16 mouse cellular contexts compared by ENCODE assay signal in the genomic region with DNA sequence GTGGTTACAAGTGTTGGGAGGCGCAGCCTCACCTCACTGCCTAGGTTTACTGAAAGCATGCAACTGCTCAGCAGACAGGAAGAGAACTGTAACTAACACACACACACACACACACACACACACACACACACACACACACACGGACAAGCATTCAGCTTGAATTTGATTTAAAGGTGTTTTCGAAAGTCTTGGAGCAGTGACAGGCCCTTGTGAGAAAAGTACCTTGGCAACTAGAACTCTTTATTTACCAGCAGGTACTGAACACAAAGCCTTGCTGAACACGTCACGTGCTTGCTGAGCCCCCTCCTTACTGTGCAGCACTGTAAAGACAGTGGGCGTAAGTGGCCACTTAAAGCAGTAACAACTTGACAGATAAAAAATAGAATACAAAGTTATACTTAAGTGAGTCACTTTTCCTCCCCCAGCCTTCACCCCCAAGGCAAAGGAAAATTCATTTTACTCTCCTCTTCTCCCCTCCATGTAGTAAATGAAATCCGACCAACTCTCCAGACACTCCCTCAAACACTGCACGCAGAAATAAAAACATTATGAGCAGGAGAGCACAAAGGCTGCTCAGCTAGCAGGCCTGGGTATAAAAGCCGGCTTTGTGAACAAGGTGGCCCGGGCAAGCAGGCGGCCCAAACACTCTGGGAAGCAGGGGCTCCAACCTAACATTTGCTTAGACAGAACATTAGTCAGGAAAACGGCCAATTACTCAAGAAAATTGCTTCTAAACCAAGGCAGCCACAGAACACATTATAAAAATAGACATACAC. TPM values are rescaled to one million over a fixed set of nuclear protein-coding genes. Genes with fewer than 3 reads are reported as not detected.
DNase-seq lines count a peak whose midpoint lies in the region; ATAC-seq lines count a peak whose summit lies in the region.
"Had no signal": no experiment of that assay in that cellular context is flagged by ENCODE, and none has a peak within 500 bp of the region (broad histone marks: within the 10 kb centered on the region; RNA-seq: fewer than 3 reads in every experiment).

No protein-coding gene starts in this region.

- no peaks in the 10 kb centered on the region for H3K9me3 ChIP-seq in heart, embryonic 12.5 days (replicated peaks)
- H3K9me3 ChIP-seq: embryonic facial prominence, embryonic 13.5 days; hindbrain, embryonic 15.5 days had no signal

- peaks cover 77% of the 10 kb centered on the region for H3K36me3 ChIP-seq in heart, embryonic 12.5 days

- peak overlapping the region; percentile 67 for H3K27ac ChIP-seq in heart, embryonic 12.5 days (ENCODE audit: poor library complexity, severe bottlenecking)
- H3K27ac ChIP-seq: embryonic facial prominence, embryonic 13.5 days; hindbrain, embryonic 15.5 days; kidney, postnatal 0 days had no signal

- peaks cover 19% of the 10 kb centered on the region for H3K4me1 ChIP-seq in heart, embryonic 12.5 days (replicated peaks)
- H3K4me1 ChIP-seq: hindbrain, embryonic 15.5 days had no signal

- no peak overlapping the region for H3K4me3 ChIP-seq in heart, embryonic 12.5 days
- H3K4me3 ChIP-seq: embryonic facial prominence, embryonic 13.5 days; hindbrain, embryonic 15.5 days had no signal

- 69% methylated on average over 12 of the region's 12 CpGs for WGBS in heart, embryonic 12.5 days

- peak overlapping the region; percentile 39; the same call in 1 of the 2 replicates for H3K9ac ChIP-seq in heart, embryonic 12.5 days
- H3K9ac ChIP-seq: embryonic facial prominence, embryonic 13.5 days; forebrain, postnatal 0 days; hindbrain, embryonic 15.5 days had no signal

- H3K4me2 ChIP-seq in heart, embryonic 12.5 days = no peak overlapping the region
- H3K4me2 ChIP-seq: embryonic facial prominence, embryonic 13.5 days; hindbrain, embryonic 15.5 days had no signal

- H3K27me3 ChIP-seq in heart, embryonic 12.5 days (replicated peaks) = no peaks in the 10 kb centered on the region
- H3K27me3 ChIP-seq: embryonic facial prominence, embryonic 13.5 days; hindbrain, embryonic 15.5 days; Patski had no signal

- ATAC-seq in heart, embryonic 12.5 days (ENCODE audit: insufficient number of reproducible peaks, low FRiP score) = no peak
- ATAC-seq in inflammation-experienced regulatory T-cells, adult 6 months = no peak
- ATAC-seq: forebrain, postnatal 0 days; Patski had no signal

- no peak for DNase-seq in heart, adult 8-10 months (ENCODE audit: low spot score)
- peak; percentile 52 for DNase-seq in CD4-positive helper T cell, adult 2 months (ENCODE audit: low read depth, low spot score)
- peak; percentile 35 for DNase-seq in forelimb bud, embryonic 11.5 days (ENCODE audit: low read depth, low spot score)
- peak; percentile 47 for DNase-seq in lung, postnatal 10 days
- no peak for DNase-seq in cerebellum, postnatal 4 days (ENCODE audit: low spot score in 2 of 2)
- no peak for DNase-seq in gastrocnemius, adult 8-10 months (ENCODE audit: low spot score in 2 of 2)
- DNase-seq: cerebellum, adult 9-10 months; forebrain, postnatal 0 days; gastrocnemius, postnatal 36 days; right cerebral cortex, postnatal 4 days had no signal

RNA-seq across cellular contexts. Expression of gene Clic4, which starts 50.8 kb away (rescaled TPM):
- polyA plus RNA-seq in heart, embryonic 12.5 days (2016; fragmentation: Nextera tagmentation; extraction: Ambion mirVana) = 291 and 300 TPM in 2 replicates
- total RNA-seq in heart, adult 8-10 months (2022) = 100 to 1,000 TPM; 236 to 258 (median 249) TPM
- 1 to 10 TPM; 3.9 to 7.5 (median 6.4) TPM for polyA plus RNA-seq in inflammation-experienced regulatory T-cells, adult 6 months (2017; shearing (Covaris generic))
- total RNA-seq in gastrocnemius, adult 8-10 months (2022) = 10 to 100 TPM; 16.8 to 27.9 (median 18.1) TPM

Comparison
In these comparisons a context has a peak if more than half of its experiments do, and no peak if none do; other contexts are left out.
1. DNase-seq: peak in CD4-positive helper T cell, adult 2 months (single experiment), forelimb bud, embryonic 11.5 days (single experiment) and lung, postnatal 10 days (single experiment); none in heart, adult 8-10 months (single experiment), cerebellum, postnatal 4 days (0 of 2) and gastrocnemius, adult 8-10 months (0 of 2).
2. RNA of gene Clic4, which starts 50.8 kb away (total RNA-seq): 236 to 258 TPM in heart, adult 8-10 months; 16.8 to 27.9 TPM in gastrocnemius, adult 8-10 months; every median in the first group is over 4 times any median in the second.